Mouse (Mus musculus): ENCODE results near the gene Tex22. TPM values are rescaled to one million over a fixed set of nuclear protein-coding genes. Genes with fewer than 3 reads are reported as not detected.
A peak's percentile ranks its signal among the peaks of the same experiment; 100 is the strongest.

Tex22 gene
- not detected in 2 replicates for polyA plus RNA-seq (2015; fragmentation: Nextera tagmentation; extraction: Ambion mirVana)

DNA sequence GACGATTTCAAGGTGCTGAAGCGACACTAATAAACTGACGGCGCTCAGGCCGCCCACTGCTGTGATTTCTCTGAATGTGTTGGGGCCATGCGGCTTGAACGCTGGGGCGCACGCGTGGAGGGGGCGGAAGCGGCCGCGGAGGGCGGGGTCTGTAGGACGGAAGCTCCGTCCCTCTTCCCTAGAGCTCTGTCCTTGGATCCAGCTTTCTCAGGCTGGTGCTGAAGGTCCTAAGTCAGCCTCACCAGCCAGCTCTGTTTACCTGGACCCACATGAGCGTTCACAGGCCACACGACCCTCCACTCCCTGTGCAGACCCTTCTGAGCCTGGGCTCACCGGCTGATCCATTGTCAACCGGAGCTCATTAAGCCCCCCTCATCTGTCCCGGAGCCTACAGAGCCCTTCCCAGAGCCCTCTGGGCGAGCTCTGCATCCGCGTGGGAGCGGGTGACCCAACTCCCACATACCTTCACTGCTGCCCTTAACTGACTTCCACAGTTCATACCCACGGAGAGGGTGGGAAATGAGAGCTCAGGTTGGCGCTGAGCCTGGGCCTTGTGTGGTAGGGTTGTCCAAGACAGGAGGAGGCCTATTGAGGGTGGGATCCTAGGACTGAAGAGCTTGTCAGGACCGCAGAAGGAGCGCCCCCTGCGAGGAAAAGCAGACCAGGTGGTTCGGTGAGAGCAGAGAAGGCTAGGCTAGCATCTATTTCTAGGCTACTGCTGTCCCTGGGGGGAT is at the start of gene Tex22:
TSS of gene Tex22 (plus strand) at position 174 of the 734 bp plus-strand sequence.
- DNase-seq (ENCODE audit: low spot score) = peak; percentile 74

DNA sequence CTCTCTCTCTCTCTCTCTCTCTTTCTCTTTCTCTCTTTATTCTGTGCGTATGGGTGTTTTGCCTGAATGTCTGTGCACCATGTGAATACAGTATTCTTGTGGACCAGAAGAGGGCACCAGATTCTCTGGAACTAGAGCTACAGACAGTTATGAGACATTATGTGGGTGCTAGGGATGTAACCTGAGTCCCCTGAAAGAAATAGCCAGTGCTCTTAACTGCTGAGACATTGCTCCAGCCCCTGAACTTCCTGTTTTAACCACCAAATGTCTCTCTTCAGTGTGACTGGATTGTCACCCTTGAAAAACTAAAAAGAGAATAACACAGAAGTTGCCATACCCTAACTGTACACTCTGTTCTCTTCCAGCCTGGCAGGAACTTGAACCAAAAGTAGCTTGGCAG is 47.7 kb upstream of the Tex22 start:
- DNase-seq (ENCODE audit: low spot score) = no peak

DNA sequence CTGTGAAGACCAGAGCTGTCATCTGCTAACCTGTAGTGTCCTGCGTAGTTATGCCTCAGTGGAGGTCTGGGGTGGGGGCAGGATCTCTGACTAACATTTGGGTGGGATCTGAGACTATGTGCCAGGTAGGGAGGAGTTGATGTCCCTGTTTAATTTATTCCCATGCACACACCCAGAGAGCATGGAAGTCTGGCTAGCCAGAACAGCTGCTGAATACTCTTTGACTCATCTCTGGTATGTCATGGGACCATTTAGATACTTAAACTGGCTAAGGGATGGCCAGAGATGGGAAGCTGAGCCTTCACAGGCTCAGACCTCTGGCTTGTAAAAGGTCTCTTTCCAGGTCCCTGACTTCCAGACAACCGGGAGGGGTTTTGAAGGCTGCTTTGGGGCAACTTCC is 46.8 kb upstream of the Tex22 start:
- no peak for DNase-seq (ENCODE audit: low spot score)

DNA sequence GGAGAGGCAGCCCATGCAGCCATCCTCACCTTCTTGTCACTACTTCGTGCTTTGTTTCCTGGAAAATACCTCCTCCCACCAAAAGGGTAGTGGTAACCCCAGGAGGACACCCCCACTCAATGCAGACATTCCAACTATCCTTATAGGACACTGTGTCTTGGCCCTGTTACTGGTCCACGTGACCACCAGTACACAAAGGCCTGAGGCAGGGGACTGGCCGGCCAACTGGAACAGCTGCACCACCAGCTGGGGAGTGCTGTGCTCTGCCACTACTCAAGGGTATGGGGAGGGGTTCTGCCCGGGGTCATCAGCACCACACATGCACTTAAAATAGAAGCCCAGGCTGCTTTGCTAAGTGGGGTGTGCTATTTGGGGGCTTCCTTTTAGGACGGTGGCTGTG is 46.2 kb upstream of the Tex22 start:
- DNase-seq (ENCODE audit: low spot score) = no peak

DNA sequence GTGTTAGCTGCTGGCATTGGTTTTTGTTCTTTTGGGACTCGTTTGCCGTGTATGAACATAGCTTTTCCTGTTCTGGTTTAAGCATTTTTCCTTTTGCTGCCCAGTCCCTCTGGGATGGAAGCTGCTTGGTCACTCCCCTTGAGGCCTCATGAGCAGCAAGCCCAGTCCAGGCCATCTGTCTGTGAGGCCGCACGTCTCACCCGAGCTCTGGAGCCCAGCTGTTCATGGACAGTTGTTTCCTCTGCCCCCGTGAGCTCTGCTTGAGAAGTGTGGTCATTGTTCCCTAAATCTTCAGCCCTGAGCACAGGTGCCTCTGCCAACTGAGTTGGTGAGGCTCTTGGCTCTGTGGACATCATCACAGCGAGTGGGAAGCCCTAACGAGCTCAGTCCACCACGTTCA is 45.4 kb upstream of the Tex22 start:
- DNase-seq (ENCODE audit: low spot score) = no peak

DNA sequence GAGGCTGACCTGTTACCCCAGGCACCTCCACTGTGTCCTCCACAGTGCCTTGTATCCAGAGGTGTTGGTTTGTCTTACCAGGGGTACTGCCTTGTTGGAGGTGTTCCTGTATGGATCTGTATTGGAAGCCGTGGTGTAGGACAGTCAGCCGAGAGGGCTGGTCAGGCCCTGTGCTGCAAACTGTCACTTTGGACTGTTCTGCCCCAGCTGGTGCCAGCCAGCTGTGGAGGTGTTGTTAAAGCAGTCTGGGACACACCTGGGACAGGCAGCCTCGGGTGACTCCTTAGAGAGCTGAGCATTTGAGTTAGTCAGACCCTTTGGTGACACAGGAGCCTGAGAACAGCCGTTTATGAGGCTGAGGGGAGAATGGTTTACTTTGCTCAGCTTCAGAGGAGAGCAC is 44.3 kb upstream of the Tex22 start:
- no peak for DNase-seq (ENCODE audit: low spot score)

DNA sequence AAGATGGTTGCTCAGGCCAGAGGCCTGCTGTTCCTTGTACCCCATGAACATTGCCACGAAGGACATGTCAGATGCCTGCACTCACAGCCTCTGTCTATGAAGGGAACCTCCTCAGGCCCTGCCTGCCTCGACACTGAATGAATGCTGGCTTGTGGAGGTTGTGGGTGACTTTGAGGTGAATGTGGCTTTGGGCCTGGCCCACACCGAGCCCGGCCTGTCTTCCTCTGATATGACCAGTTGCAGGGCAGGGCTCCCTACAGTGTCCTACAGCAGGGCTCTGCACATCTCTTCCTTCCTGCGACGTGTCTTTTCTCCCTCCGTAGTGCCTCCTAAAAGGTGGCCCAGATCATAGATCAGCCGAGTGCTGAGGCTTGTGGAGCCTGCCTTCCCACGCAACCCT is 43.3 kb upstream of the Tex22 start:
- DNase-seq (ENCODE audit: low spot score) = no peak

DNA sequence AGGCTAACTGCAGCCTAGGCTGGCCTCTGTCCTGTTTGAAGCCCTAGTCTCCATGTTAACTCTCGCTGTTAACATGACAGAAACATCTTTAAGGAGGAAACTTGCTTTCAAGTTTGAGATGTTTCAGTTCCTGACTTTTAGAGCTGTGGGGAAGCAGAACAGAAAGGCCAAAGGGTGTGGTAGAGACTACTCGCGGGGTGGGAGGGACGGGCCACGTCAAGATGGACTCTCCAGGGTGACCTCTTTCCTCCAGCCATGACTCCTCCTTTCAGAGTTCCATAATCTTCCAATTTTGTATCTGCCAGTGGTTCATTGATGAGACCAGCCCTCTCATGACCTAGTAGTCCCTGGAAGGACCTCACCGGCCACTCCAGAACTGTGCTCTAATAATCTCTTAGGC is 42.9 kb upstream of the Tex22 start:
- no peak for DNase-seq (ENCODE audit: low spot score)

DNA sequence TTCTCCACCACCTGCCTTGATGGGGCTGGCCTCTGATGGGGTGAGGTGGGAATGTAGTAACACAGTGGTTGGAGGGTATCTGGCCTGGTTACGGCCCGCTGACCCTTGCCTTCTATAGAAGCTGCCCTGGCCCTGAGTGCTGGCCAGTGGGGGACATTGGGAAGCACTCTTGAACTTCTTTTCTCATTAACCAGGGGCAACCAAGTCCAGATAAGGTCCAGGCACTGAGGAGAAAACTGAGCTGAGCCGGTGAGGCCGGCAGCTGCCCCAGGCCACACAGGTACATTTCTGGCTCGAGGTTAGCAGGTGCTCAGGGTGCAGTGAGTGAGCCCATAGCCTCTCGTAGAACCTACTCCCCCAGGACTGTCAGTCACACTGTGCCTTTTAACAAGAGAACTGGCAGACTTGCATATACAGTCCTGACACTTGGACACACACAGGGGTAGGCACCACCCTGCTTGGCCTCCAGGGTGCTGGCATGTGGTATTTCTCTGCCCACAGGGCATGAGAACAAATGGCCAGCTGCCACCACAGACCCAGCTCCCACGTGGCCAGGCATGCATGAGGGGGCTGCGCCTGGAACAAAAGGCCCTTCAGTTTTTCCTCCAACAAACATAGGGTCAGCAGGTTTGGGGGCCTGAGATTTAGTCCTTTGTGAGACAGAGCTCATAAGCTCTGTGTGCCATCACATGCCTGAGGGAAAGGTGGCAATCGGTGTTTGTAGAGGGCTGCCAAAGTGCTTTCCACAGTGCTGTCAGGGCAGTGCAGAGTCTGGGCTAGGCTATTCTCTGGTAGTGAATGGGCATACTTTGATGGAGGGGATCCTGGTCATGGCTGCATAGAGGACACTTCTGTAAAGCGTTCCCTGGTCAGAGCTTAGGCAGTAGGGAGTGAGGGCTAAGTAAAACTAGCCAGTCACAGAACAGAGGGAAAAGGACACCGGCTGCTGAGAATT is 41.7 kb upstream of the Tex22 start:
- DNase-seq (ENCODE audit: low spot score) = no peak

DNA sequence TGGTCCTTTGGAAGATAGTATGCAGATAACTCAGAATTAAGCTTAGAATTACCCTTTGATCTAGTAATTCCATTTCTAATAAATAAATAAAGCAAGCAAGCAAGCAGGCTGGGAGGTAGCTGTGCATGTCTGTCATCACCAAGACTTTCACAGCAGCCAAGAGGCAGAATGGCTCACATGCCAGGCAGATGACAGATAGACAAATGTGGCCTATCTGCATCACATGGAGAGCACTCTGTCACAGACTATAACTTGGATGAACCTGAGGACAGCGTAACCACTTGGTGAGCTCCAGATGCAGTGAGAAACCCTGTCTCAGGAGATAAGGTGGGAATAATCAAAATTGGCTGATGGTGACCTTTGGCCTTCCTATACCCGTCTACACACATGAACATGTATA is 39.2 kb upstream of the Tex22 start:
- DNase-seq (ENCODE audit: low spot score) = no peak

DNA sequence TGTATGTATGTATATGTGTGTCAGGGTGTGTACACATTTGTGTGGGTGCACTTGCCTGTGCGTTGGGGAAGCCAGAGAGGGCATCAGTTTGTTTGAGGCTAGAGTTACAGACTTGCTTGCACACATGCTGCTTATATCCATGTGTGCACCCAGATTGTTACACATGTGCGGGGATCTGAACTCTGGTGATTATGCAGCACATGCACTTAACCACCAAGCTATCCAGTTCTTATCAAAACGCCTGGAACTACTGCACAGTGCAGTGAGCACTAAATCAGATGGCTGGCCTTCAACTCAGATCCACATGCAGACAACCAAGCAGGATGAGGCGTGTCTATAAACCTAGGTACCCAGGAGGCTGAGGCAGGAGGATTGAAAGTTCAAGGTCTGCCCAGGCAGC is 37.3 kb upstream of the Tex22 start:
- DNase-seq (ENCODE audit: low spot score) = no peak

DNA sequence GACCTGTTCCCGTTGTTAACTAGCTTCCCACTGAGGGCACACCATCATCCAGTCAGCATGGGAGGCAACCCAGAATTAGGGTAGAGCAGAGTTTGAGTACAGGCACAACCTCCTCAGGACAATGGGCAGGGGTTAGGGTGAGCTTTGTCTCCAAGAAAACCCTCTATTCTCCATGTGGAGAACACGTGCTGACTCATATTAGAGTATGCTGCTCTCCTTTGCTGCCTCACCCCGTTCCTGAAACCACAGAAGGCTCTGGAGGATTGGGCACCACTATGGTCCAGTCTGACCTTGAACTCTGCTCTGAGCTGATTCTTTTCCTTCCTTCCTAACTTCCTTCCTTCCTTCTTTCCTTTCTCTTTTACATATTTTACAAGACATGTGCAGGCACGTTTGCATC is 35.9 kb upstream of the Tex22 start:
- DNase-seq (ENCODE audit: low spot score) = no peak

DNA sequence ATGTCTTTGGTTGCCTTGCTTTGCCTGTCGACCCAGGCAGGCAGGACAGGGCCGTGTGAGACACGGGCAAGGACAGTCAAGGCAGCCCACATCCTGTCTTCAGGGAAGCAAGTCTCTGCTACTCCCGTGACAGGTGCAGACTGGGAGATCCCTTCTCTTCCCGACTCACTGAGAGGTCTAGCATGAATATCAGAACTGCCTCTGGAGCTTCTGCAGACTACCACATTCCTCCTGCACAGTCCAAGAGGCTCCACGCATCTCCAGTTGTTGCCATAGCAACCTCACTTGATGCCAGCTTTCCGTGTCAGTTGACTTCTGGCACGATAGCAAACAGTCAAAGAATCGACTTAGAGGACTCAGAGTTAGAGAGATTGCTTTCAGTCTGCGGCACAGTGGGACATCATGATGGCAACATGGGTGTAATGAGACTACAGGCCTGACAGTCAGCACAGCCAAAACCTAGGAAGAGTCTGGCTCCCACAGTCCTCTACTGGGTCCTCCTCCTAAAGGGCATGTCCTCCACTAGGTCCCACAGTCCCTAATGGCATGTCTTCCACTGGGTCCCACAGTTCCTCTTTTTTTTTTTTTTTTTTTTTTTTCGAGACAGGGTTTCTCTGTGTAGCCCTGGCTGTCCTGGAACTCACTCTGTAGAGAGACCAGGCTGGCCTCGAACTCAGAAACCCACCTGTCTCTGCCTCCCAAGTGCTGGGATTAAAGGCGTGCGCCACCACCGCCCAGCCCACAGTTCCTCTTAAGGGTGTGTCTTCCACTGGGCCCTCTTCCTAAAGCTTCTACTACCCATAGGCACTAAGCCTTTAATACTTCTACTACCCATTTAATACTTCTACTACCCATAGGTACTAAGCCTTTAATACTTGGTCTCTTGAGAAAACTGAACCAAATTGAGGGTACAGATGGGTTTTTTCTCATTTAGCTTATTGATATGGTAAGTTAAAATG is 32.5 kb upstream of the Tex22 start:
- peak; percentile 37 for DNase-seq (ENCODE audit: low spot score)

DNA sequence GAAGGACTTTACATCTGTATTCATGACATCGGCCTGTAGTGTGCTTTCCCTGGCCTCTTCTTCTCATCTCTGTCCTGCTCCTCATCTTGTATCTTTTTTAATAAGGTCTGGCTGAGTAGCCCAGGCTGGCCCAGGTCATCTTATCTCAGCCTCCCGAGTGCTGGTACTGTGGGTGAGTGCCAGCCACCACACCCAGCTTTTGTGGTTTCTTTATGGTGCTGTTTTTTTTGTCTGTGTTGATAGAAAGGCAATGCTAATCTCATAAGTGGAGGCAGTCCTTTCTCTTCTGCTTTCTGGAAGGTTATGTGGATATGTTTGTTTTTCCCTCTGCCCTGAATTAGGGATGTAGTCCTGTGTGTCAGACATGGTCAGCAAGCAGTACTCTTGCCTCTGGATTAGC is 31.8 kb upstream of the Tex22 start:
- no peak for DNase-seq (ENCODE audit: low spot score)

DNA sequence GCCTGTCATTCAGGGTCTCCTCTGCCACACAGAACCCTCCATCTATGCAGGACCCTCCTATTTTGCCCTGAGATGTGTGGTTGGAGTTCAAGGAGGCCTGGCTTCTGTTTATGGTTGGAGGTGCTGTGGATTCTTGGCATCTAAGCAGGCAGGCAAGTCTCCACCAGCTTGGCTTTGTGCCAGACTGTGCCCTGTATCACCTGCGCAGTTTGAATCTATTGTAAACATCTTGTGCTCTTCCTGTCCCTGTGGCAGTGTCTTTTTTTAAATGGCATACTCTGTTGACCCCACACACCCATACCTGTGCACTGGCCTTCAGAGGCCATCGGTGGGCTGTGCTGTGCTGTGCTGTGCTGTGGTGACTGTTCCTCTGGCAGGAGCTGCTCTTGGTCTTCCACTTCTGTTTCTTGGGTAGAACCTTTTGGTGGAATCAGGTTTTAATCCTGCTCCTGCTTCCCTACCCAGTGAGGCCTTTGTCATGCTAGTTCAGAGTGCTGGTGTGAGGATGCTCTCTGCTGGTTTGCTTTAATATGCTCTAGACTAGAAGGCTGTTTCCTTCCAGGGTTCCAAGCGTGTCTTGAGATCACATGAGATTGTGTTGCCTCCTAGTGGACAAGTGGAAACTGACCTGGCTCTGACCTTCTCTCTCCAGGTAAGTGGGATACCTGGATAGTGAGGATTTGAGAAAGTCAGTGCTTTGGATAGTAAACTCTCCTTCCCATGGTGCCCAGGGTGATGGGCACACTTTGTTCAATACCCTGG is 29.2 kb upstream of the Tex22 start:
- no peak for DNase-seq (ENCODE audit: low spot score)

DNA sequence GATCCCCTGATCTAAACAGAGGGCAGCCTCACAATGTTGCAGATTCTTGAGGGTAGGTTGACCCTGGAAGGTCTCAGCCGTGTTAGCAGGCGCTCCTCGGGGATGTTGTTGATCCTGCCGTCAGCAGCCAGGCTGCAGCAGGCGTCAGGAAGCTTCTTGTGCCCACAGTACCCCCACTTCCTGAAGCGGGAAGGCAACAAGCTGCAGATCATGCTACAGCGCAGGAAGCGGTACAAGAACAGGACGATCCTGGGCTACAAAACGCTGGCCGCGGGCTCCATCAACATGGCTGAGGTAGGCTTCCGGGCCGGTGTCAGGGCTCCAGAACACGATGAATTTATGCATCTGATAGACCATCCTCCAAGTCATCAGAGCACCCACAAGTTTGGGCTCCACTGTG is 27.4 kb upstream of the Tex22 start:
- peak; percentile 41 for DNase-seq (ENCODE audit: low spot score)

DNA sequence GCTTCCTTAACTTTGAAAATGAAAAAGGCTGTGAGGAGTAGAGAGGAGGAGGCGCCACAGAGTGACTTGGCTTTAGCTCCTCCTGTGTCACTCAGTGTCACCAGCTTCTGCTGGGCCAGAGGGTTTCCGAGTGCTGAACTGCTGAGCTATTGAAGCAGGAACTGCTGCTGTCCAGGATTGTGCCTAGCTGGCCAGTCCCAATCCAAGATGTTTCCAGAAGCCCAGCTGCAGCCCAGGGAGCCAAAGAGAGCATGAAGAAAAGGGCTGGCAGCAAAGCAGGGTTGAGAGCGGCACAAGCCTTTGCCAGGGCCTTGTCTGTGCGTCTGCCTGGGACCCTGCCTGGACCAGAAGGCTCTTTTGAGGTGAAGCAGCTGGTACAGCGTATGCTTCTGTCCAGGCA is 26.2 kb upstream of the Tex22 start:
- no peak for DNase-seq (ENCODE audit: low spot score)

DNA sequence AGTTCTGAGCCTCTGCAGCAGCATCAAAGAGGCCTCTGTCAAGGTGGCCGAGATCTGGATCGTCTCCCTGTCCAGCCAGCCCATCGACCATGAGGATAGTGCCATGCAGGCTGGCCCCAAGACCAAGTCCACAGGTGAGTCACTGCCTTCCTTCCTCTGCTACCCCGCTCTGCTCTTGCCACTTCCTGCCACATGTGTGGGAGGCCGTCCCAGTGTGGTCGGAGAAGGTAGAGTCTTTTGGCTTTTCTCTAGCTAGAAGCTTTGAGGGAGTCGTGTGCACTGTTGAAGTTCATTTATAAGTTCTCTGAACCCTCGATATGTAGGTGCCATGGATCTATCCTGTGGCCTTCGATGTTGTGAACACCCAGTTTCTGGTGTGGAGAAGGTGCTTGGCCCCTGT is 24.5 kb upstream of the Tex22 start:
- peak; percentile 73 for DNase-seq (ENCODE audit: low spot score)

DNA sequence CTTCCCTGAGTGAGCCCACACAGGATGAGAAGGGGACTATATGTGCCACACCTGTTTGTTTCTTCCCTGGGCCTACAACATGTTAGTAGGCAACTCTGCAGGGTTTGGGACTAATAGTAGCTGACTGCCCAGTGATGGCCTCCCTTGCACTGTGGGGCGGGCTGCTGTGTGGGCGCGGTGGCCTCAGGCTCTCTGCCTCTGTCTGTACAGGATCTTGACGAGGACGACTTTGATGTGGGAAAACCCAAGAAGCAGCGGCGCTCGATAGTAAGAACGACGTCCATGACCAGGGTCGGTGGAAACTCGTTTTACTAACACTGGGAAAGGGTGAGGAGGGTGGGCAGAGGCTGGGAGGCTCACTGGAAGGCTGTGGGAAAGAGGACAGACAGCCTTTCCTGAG is 23.6 kb upstream of the Tex22 start:
- peak; percentile 38 for DNase-seq (ENCODE audit: low spot score)

DNA sequence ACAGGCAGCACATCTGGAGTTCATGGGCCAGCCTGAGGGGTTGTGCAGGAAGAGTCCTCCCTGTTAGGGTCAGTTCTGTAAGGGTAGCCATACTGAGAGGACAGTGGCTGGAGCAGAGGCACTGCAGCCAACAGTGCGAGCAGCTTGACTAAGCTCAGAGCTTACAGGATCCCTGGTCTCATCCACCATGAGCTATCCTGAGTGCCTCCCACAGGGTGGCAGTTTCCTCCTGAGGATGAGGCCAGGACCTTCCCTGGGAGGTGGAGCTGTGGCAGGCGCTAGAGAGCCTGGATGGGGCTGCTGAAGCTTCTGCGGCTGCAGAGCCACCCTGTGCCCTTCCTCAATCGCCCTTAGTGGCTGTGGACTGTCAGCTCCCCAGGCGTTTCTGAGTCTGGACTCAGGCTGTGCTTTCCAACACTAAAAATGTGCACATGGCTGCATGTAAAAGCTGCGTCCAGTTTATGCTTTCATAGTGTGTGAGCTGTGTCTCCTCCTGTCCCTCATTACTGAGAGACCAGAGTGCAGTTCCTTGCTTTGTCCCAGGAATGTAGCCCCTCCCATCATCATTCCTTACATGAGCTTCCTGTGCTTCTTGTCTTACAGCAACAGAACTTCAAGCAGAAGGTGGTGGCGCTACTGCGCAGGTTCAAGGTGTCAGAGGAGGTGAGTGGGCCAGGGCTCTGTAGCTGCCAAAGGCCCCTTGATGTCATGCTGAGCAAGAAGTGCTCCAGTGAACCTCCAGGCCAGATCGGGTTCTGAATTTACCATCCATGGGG is 22.5 kb upstream of the Tex22 start:
- no peak for DNase-seq (ENCODE audit: low spot score)
